Mouse (Mus musculus) MEL (cell line): ENCODE data around the gene Mturn.

Experiments used
- CTCF ChIP-seq, 3 experiments: IDR thresholded peaks in 2 of 3; conservative IDR thresholded peaks in 1 of 3; 2 replicates each; pipeline ENCODE4 v1.5.1; 2011 to 2012; ENCODE audit warnings: low read length in 3 of 3, low read depth in 2 of 3, mild to moderate bottlenecking in 2 of 3, improper control_type of control experiment in 1 of 3, inconsistent platforms in 1 of 3, mixed read lengths in 1 of 3, moderate library complexity in 1 of 3; ENCODE audit not compliant: control insufficient read depth in 1 of 3, insufficient read depth in 1 of 3, poor library complexity in 1 of 3, severe bottlenecking in 1 of 3
- EP300 ChIP-seq, 2 experiments: IDR thresholded peaks; 2 replicates each; pipeline ENCODE4 v1.6.1; 2011; ENCODE audit warnings: improper control_type of control experiment in 2 of 2, low read length in 2 of 2, low read depth in 1 of 2, mild to moderate bottlenecking in 1 of 2
- MXI1 ChIP-seq: IDR thresholded peaks from 2 replicates; pipeline ENCODE4 v1.6.1; 2011; ENCODE audit warnings: mild to moderate bottlenecking, low read depth, low read length, improper control_type of control experiment
- NELFE ChIP-seq: IDR thresholded peaks from 2 replicates; pipeline ENCODE4 v1.6.1; 2011; ENCODE audit warnings: low read depth, low read length, improper control_type of control experiment
- POLR2A ChIP-seq, 2 experiments: IDR thresholded peaks; 2 replicates each; pipeline ENCODE4 v1.6.1; 2011 to 2012; ENCODE audit warnings: low read length in 2 of 2, mild to moderate bottlenecking in 2 of 2, control low read depth in 1 of 2, improper control_type of control experiment in 1 of 2, low read depth in 1 of 2, moderate library complexity in 1 of 2; ENCODE audit not compliant: control insufficient read depth in 1 of 2, insufficient read depth in 1 of 2, poor library complexity in 1 of 2
- RAD21 ChIP-seq: IDR thresholded peaks from 2 replicates; pipeline ENCODE4 v1.6.1; 2011; ENCODE audit warnings: mild to moderate bottlenecking, low read depth, low read length, improper control_type of control experiment
- TAL1 ChIP-seq: IDR thresholded peaks from 2 replicates; pipeline ENCODE4 v1.6.1; 2012; ENCODE audit warnings: mild to moderate bottlenecking, inconsistent platforms, low read length, moderate library complexity, mixed read lengths
- USF1 ChIP-seq: IDR thresholded peaks from 2 replicates; pipeline ENCODE4 v1.6.1; 2014; ENCODE audit warnings: low read depth, mild to moderate bottlenecking, inconsistent platforms, low read length, improper control_type of control experiment, moderate library complexity

DNA sequence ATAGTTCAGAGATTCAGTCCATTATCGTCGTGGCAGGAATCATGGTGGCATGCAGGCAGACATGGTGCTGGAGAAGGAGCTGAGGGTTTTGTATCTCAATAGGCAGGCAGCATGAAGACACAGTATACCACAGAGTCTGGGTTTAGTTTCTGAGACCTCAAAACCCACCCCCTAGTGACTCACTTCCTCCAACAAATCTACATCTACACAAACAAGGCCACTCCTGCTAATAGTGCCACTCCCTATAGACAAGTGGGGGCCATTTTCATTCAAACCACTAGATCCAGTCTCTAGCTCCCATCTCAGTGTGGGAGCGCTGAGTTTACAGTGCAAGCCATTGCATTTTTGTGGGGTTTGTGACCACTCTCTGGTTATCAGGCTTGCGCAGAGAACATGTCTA lies 27.2 kb downstream of the Mturn start:
- no peak for TF ChIP-seq NELFE
- no peak for TF ChIP-seq POLR2A (IDR thresholded peaks at IDR 0.05; ENCODE audit: control insufficient read depth in 1 of 2, insufficient read depth in 1 of 2, low read depth in 1 of 2, low read length in 2 of 2, poor library complexity in 1 of 2)
- TF ChIP-seq CTCF (IDR thresholded peaks at IDR 0.05 in 2 of 3, conservative IDR thresholded peaks at IDR 0.05 in 1 of 3; ENCODE audit: control insufficient read depth in 1 of 3, insufficient read depth in 1 of 3, low read depth in 2 of 3, low read length in 3 of 3, poor library complexity in 1 of 3, severe bottlenecking in 1 of 3): no peak
- no peak for TF ChIP-seq TAL1
- no peak for TF ChIP-seq EP300 (IDR thresholded peaks at IDR 0.05; ENCODE audit: low read depth in 1 of 2, low read length in 2 of 2)
- no peak for TF ChIP-seq RAD21
- TF ChIP-seq MXI1: no peak
- no peak for TF ChIP-seq USF1
